Mouse (Mus musculus) thymus, postnatal 25 days (tissue): ENCODE data around the gene Hhatl.

Source experiments
- DNase-seq: peaks from one replicate; pipeline ENCODE4 v3.0.0; 2022

Hhatl gene

GRCm38 (mm10) chr9:121757835-121758814, 34.2 kb downstream of the Hhatl start:
- DNase-seq: no peak

- no peak for DNase-seq
Observed at GRCm38 (mm10) chr9:121757432-121757831, 34.9 kb downstream of the Hhatl start.

GRCm38 (mm10) chr9:121756785-121757184, 35.5 kb downstream of the Hhatl start:
- no peak for DNase-seq

GRCm38 (mm10) chr9:121754624-121755023, 37.7 kb downstream of the Hhatl start:
- no peak for DNase-seq

GRCm38 (mm10) chr9:121752774-121753173, 39.5 kb downstream of the Hhatl start:
- DNase-seq: no peak

- DNase-seq: no peak
Observed at GRCm38 (mm10) chr9:121744051-121744450, 48.3 kb downstream of the Hhatl start.

- no peak for DNase-seq
Observed at GRCm38 (mm10) chr9:121741168-121741567, 51.1 kb downstream of the Hhatl start.

GRCm38 (mm10) chr9:121740490-121740889, 51.8 kb downstream of the Hhatl start:
- DNase-seq: no peak
